Mouse (Mus musculus): Measurements from ENCODE around the gene Eml6. TPM values are rescaled to one million over a fixed set of nuclear protein-coding genes. Genes with fewer than 3 reads are reported as not detected.

Eml6 gene
- polyA plus RNA-seq, 1 experiment from 2014 or later: 1.3 TPM

- 87% methylated on average over 14 of the region's 14 CpGs for WGBS
- H3K9me3 ChIP-seq (ENCODE audit: control insufficient read depth, low read length): no peaks in the 10 kb centered on the region
- H3K4me1 ChIP-seq (ENCODE audit: control insufficient read depth, insufficient read depth, low read length): no peaks in the 10 kb centered on the region
- DNase-seq (ENCODE audit: low spot score, missing footprints) (no peak), ATAC-seq (ENCODE audit: low FRiP score) (no peak)
- no peak overlapping the region for H3K27ac ChIP-seq (ENCODE audit: low read depth, low read length)
- no peak overlapping the region for H3K4me2 ChIP-seq
- H3K36me3 ChIP-seq (ENCODE audit: control insufficient read depth, insufficient read depth, low read length): no peaks in the 10 kb centered on the region
- H3K9ac ChIP-seq (ENCODE audit: low read length): no peak overlapping the region
- H3K4me3 ChIP-seq (ENCODE audit: low read depth, low read length): no peak overlapping the region
- H3K27me3 ChIP-seq (ENCODE audit: control insufficient read depth, insufficient read depth, low read length): no peaks in the 10 kb centered on the region
Observed at GRCm38 (mm10) chr11:29751648-29752611, 273.9 kb downstream of the Eml6 start.

- WGBS: 90% methylated on average over 2 of the region's 2 CpGs
- Histone ChIP-seq H3K36me3 (ENCODE audit: control insufficient read depth, insufficient read depth, low read length) (peaks cover 3% of the 10 kb centered on the region; the same call in 1 of the 2 replicates), H3K4me1 (ENCODE audit: control insufficient read depth, insufficient read depth, low read length) (no peaks in the 10 kb centered on the region), H3K9ac (ENCODE audit: low read length) (no peak overlapping the region), H3K27me3 (ENCODE audit: control insufficient read depth, insufficient read depth, low read length) (no peaks in the 10 kb centered on the region), H3K27ac (ENCODE audit: low read depth, low read length) (no peak overlapping the region), H3K4me3 (ENCODE audit: low read depth, low read length) (no peak overlapping the region), H3K9me3 (ENCODE audit: control insufficient read depth, low read length) (no peaks in the 10 kb centered on the region), H3K4me2 (no peak overlapping the region)
- ATAC-seq (ENCODE audit: low FRiP score) (no peak), DNase-seq (ENCODE audit: low spot score, missing footprints) (no peak)
Observed at GRCm38 (mm10) chr11:29751013-29751412, 274.8 kb downstream of the Eml6 start.

DNA sequence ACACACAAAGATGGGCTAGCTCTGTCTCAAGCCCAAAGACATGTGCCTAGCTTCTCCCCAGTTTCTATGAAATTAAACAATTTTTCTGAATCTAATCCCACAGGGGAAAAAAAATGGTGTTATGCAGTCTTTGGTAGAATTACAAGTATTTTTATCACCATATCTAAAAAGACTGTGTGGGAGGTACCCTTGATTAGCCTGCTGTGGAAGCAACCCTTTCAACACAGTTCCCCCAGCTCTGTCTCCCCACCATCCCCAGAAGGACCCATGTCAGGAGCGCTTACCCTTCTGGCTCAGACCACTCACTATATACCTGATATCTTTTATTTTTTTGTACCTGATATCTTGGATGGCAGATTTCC is 276.4 kb downstream of the Eml6 start:
- peaks cover 4% of the 10 kb centered on the region; the same call in 1 of the 2 replicates for H3K36me3 ChIP-seq (ENCODE audit: control insufficient read depth, insufficient read depth, low read length)
- ATAC-seq (ENCODE audit: low FRiP score) (no peak), DNase-seq (ENCODE audit: low spot score, missing footprints) (no peak)
- H3K9me3 ChIP-seq (ENCODE audit: control insufficient read depth, low read length): no peaks in the 10 kb centered on the region
- H3K9ac ChIP-seq (ENCODE audit: low read length): no peak overlapping the region
- H3K4me2 ChIP-seq: no peak overlapping the region
- whole genome bisulfite sequencing: 96% methylated on average over 1 of the region's 1 CpGs
- H3K27me3 ChIP-seq (ENCODE audit: control insufficient read depth, insufficient read depth, low read length): no peaks in the 10 kb centered on the region
- no peak overlapping the region for H3K4me3 ChIP-seq (ENCODE audit: low read depth, low read length)
- H3K27ac ChIP-seq (ENCODE audit: low read depth, low read length): no peak overlapping the region
- H3K4me1 ChIP-seq (ENCODE audit: control insufficient read depth, insufficient read depth, low read length): no peaks in the 10 kb centered on the region

GRCm38 (mm10) chr11:29748750-29749467 is 276.9 kb downstream of the Eml6 start:
- WGBS: 90% methylated on average over 8 of the region's 8 CpGs
- Histone ChIP-seq H3K36me3 (ENCODE audit: control insufficient read depth, insufficient read depth, low read length) (peaks cover 4% of the 10 kb centered on the region; the same call in 1 of the 2 replicates), H3K4me3 (ENCODE audit: low read depth, low read length) (no peak overlapping the region), H3K4me1 (ENCODE audit: control insufficient read depth, insufficient read depth, low read length) (no peaks in the 10 kb centered on the region), H3K27ac (ENCODE audit: low read depth, low read length) (no peak overlapping the region), H3K4me2 (no peak overlapping the region), H3K9me3 (ENCODE audit: control insufficient read depth, low read length) (no peaks in the 10 kb centered on the region), H3K9ac (ENCODE audit: low read length) (no peak overlapping the region), H3K27me3 (ENCODE audit: control insufficient read depth, insufficient read depth, low read length) (no peaks in the 10 kb centered on the region)
- ATAC-seq (ENCODE audit: low FRiP score): no peak
- DNase-seq (ENCODE audit: low spot score, missing footprints): no peak

GRCm38 (mm10) chr11:29747881-29748280 is 278.0 kb downstream of the Eml6 start:
- Histone ChIP-seq H3K9ac (ENCODE audit: low read length) (no peak overlapping the region), H3K9me3 (ENCODE audit: control insufficient read depth, low read length) (no peaks in the 10 kb centered on the region), H3K4me2 (no peak overlapping the region), H3K27me3 (ENCODE audit: control insufficient read depth, insufficient read depth, low read length) (no peaks in the 10 kb centered on the region), H3K36me3 (ENCODE audit: control insufficient read depth, insufficient read depth, low read length) (peaks cover 4% of the 10 kb centered on the region; the same call in 1 of the 2 replicates), H3K4me1 (ENCODE audit: control insufficient read depth, insufficient read depth, low read length) (no peaks in the 10 kb centered on the region), H3K27ac (ENCODE audit: low read depth, low read length) (no peak overlapping the region), H3K4me3 (ENCODE audit: low read depth, low read length) (no peak overlapping the region)
- ATAC-seq (ENCODE audit: low FRiP score) (no peak), DNase-seq (ENCODE audit: low spot score, missing footprints) (no peak)
- WGBS: 76% methylated on average over 1 of the region's 1 CpGs

GRCm38 (mm10) chr11:29747365-29747764 is 278.5 kb downstream of the Eml6 start:
- Histone ChIP-seq H3K27me3 (ENCODE audit: control insufficient read depth, insufficient read depth, low read length) (no peaks in the 10 kb centered on the region), H3K4me3 (ENCODE audit: low read depth, low read length) (no peak overlapping the region), H3K4me1 (ENCODE audit: control insufficient read depth, insufficient read depth, low read length) (no peaks in the 10 kb centered on the region), H3K4me2 (no peak overlapping the region), H3K9ac (ENCODE audit: low read length) (no peak overlapping the region), H3K27ac (ENCODE audit: low read depth, low read length) (no peak overlapping the region), H3K36me3 (ENCODE audit: control insufficient read depth, insufficient read depth, low read length) (peaks cover 4% of the 10 kb centered on the region; the same call in 1 of the 2 replicates), H3K9me3 (ENCODE audit: control insufficient read depth, low read length) (no peaks in the 10 kb centered on the region)
- no peak for ATAC-seq (ENCODE audit: low FRiP score)
- DNase-seq (ENCODE audit: low spot score, missing footprints): no peak
- WGBS: 92% methylated on average over 3 of the region's 3 CpGs

DNA sequence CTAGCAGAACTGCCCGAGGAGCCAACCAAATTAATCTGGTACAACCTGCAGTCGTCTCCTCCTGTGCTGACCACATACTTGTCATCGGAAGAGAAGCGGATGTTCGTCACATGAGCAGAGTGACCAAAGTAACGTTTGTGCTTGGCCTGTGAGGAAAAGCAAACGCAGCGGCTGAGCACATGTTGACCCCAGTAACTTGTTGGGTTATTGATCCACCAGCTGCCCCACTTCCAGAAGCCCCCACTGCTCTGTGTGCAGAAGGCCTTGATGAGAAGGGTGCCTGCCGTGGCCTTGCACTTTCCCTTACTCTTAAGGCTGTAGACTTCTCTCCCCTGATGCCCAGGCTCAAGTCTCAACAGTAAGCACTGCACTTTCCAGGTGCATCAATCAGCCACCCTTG is 279.6 kb downstream of the Eml6 start:
- no peaks in the 10 kb centered on the region for H3K9me3 ChIP-seq (ENCODE audit: control insufficient read depth, low read length)
- no peaks in the 10 kb centered on the region for H3K27me3 ChIP-seq (ENCODE audit: control insufficient read depth, insufficient read depth, low read length)
- H3K4me2 ChIP-seq: no peak overlapping the region
- ATAC-seq (ENCODE audit: low FRiP score) (no peak), DNase-seq (ENCODE audit: low spot score, missing footprints) (no peak)
- 91% methylated on average over 9 of the region's 9 CpGs for WGBS
- H3K4me1 ChIP-seq (ENCODE audit: control insufficient read depth, insufficient read depth, low read length): no peaks in the 10 kb centered on the region
- no peak overlapping the region for H3K4me3 ChIP-seq (ENCODE audit: low read depth, low read length)
- H3K9ac ChIP-seq (ENCODE audit: low read length): no peak overlapping the region
- H3K27ac ChIP-seq (ENCODE audit: low read depth, low read length): no peak overlapping the region
- H3K36me3 ChIP-seq (ENCODE audit: control insufficient read depth, insufficient read depth, low read length): peaks cover 4% of the 10 kb centered on the region; the same call in 1 of the 2 replicates

- H3K9ac ChIP-seq (ENCODE audit: low read length): no peak overlapping the region
- no peaks in the 10 kb centered on the region for H3K9me3 ChIP-seq (ENCODE audit: control insufficient read depth, low read length)
- no peak overlapping the region for H3K4me2 ChIP-seq
- H3K27ac ChIP-seq (ENCODE audit: low read depth, low read length): no peak overlapping the region
- no peak overlapping the region for H3K4me3 ChIP-seq (ENCODE audit: low read depth, low read length)
- no peaks in the 10 kb centered on the region for H3K4me1 ChIP-seq (ENCODE audit: control insufficient read depth, insufficient read depth, low read length)
- no peak for ATAC-seq (ENCODE audit: low FRiP score)
- H3K36me3 ChIP-seq (ENCODE audit: control insufficient read depth, insufficient read depth, low read length): peaks cover 4% of the 10 kb centered on the region; the same call in 1 of the 2 replicates
- 92% methylated on average over 2 of the region's 2 CpGs for WGBS
- no peaks in the 10 kb centered on the region for H3K27me3 ChIP-seq (ENCODE audit: control insufficient read depth, insufficient read depth, low read length)
- no peak for DNase-seq (ENCODE audit: low spot score, missing footprints)
Observed at GRCm38 (mm10) chr11:29745513-29745912, 280.3 kb downstream of the Eml6 start.

All from midbrain, embryonic 11.5 days (tissue).